Mouse (Mus musculus) liver, adult 2 months (tissue): Measurements from ENCODE around the gene Timp2. TPM values are rescaled to one million over a fixed set of nuclear protein-coding genes. Genes with fewer than 3 reads are reported as not detected.
A peak's percentile ranks its signal among the peaks of the same experiment; 100 is the strongest.

Experiments used
- DNase-seq: peaks from one replicate; pipeline ENCODE4 v3.0.0-alpha.2; 2011; ENCODE audit warnings: low read depth, low spot score; ENCODE audit errors: extremely low read depth
- H3K27ac ChIP-seq: fragments of 200-500 bp; replicated peaks from 2 replicates; pipeline ENCODE4 v1.5.1; 2012; ENCODE audit warnings: low read depth, mild to moderate bottlenecking, control low read depth, inconsistent platforms, low read length; ENCODE audit not compliant: insufficient read depth
- H3K27me3 ChIP-seq: fragments of 200-500 bp; 2 replicates; pipeline ENCODE4 v1.6.1; 2012; ENCODE audit warnings: mild to moderate bottlenecking, moderate library complexity, low read length, inconsistent platforms; ENCODE audit not compliant: control insufficient read depth, insufficient read depth
- H3K36me3 ChIP-seq: fragments of 200-500 bp; 2 replicates; pipeline ENCODE4 v1.6.1; 2012; ENCODE audit warnings: low read length, inconsistent platforms; ENCODE audit not compliant: control insufficient read depth, insufficient read depth
- H3K4me1 ChIP-seq: fragments of 200-500 bp; 2 replicates; pipeline ENCODE4 v1.6.1; 2011; ENCODE audit warnings: low read length; ENCODE audit not compliant: control insufficient read depth, insufficient read depth
- H3K4me3 ChIP-seq: fragments of 200-500 bp; 2 replicates; pipeline ENCODE4 v1.5.1; 2011; ENCODE audit warnings: low read depth, mild to moderate bottlenecking, control low read depth, low read length, moderate library complexity; ENCODE audit not compliant: insufficient read depth
- H3K79me2 ChIP-seq: fragments of 200-500 bp; 2 replicates; pipeline ENCODE4 v1.6.1; 2012; ENCODE audit warnings: inconsistent platforms, mild to moderate bottlenecking, low read length, moderate library complexity; ENCODE audit not compliant: control insufficient read depth, insufficient read depth
- H3K9ac ChIP-seq: fragments of 200-500 bp; 2 replicates; pipeline ENCODE4 v1.6.1; 2012; ENCODE audit warnings: low read depth, mild to moderate bottlenecking, control low read depth, inconsistent platforms, low read length
- CTCF ChIP-seq: fragments of 200-500 bp; IDR thresholded peaks from 2 replicates; pipeline ENCODE4 v1.5.1; 2011; ENCODE audit warnings: low read depth, low read length, control low read depth
- POLR2A ChIP-seq: fragments of 200-500 bp; IDR thresholded peaks from 2 replicates; pipeline ENCODE4 v1.6.1; 2011; ENCODE audit warnings: low read length, control low read depth; ENCODE audit not compliant: insufficient read depth; ENCODE audit errors: extremely low read depth
- WGBS: fragments of 180-500 bp; shearing (Covaris S2); methylation state at CpG from one replicate; pipeline ENCODE4 v1.1.7; 2018; 5-methylcytosine and 5-hydroxymethylcytosine counted together
- polyA plus RNA-seq: library from polyadenylated mRNA; depleted of rRNA; stranded (reverse); fragments of >200 nt; gene quantifications from 2 replicates; pipeline ENCODE4 v1.2.3, GENCODE M21; 2012
- total RNA-seq: library from RNA; depleted of rRNA; stranded (reverse); fragments of >200 nt; gene quantifications from 2 replicates; pipeline ENCODE4 v1.2.3, GENCODE M21; 2014

Timp2 gene
- total and polyA plus RNA-seq, 2 experiments, result 2.6 to 7.9 TPM

GRCm38 (mm10) chr11:118362501-118362900 lies 7.0 kb upstream of the Timp2 start:
- Histone ChIP-seq H3K27ac (no peak overlapping the region), H3K4me3 (no peak overlapping the region), H3K27me3 (no peaks in the 10 kb centered on the region), H3K4me1 (no peaks in the 10 kb centered on the region), H3K36me3 (no peaks in the 10 kb centered on the region), H3K9ac (no peak overlapping the region), H3K79me2 (no peaks in the 10 kb centered on the region)
- TF ChIP-seq CTCF, result no peak
- TF ChIP-seq POLR2A, result no peak
- no peak for DNase-seq
- WGBS, result 79% methylated on average over 1 of the region's 1 CpGs

DNA sequence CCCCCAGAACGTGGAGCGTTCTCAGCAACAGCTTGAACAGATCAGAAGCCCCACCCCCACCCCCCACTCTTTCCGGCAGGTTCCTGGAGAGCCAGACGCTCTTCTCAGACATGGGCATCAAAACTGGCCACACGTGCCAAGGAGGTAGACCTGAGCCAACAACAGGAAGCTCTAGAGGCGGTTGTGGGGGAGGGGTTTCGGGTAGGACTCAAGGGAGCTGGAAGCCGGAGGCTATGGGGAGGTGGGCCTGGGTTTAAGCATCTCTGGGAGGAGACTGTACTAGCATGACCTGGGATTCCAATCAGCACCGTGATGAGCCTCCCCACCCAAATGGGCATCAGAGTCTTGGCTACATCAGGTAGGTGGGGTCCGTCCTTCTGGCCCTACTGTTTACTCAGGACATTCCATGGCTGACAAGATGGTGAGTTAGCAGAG lies 5.4 kb upstream of the Timp2 start:
- H3K4me3 ChIP-seq, result no peak overlapping the region
- 61% methylated on average over 10 of the region's 10 CpGs for WGBS
- no peaks in the 10 kb centered on the region for H3K79me2 ChIP-seq
- H3K36me3 ChIP-seq, result no peaks in the 10 kb centered on the region
- no peak for DNase-seq
- no peaks in the 10 kb centered on the region for H3K4me1 ChIP-seq
- no peaks in the 10 kb centered on the region; the same call in 1 of the 2 replicates for H3K27me3 ChIP-seq
- no peak overlapping the region for H3K27ac ChIP-seq
- TF ChIP-seq POLR2A, result no peak
- no peak for TF ChIP-seq CTCF
- H3K9ac ChIP-seq, result no peak overlapping the region

- no peak overlapping the region for H3K27ac ChIP-seq
- no peak overlapping the region for H3K9ac ChIP-seq
- H3K4me3 ChIP-seq, result no peak overlapping the region
- TF ChIP-seq POLR2A (no peak), CTCF (no peak)
- no peak for DNase-seq
- no peaks in the 10 kb centered on the region for H3K79me2 ChIP-seq
- WGBS, result 65% methylated on average over 7 of the region's 7 CpGs
- H3K4me1 ChIP-seq, result no peaks in the 10 kb centered on the region
- H3K27me3 ChIP-seq, result no peaks in the 10 kb centered on the region; the same call in 1 of the 2 replicates
- no peaks in the 10 kb centered on the region for H3K36me3 ChIP-seq
These were observed 5.0 kb upstream of the Timp2 start for GRCm38 (mm10) chr11:118360491-118360890.

DNA sequence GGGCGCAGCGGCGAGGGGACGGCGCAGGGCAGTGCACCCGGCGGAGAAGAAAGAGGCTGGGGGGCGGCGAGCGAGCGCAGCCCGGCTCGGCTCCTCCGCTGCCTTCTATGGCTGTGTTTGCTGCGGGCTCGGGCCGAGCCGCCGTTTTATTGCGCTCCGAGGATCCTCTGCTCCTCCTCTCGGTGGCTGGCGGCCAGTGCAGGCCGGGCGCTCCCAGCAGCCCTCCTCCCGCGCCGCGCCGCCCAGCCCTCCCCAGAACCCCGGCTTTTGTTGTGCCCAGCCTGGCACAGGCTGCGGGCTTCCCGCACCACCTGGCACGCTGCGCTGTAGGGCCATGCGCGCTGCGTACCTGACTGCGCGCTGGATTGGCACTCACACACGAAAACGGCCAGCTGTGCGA lies 335 bp downstream of the Timp2 start:
- Histone ChIP-seq H3K27ac (peak overlapping the region; percentile 46; the same call in 1 of the 2 replicates), H3K36me3 (no peaks in the 10 kb centered on the region), H3K27me3 (peaks cover 4% of the 10 kb centered on the region; the same call in 1 of the 2 replicates), H3K4me1 (0 out of 2 replicates have a peak, but pooled peaks cover 2% of the 10 kb centered on the region), H3K9ac (peak overlapping the region; percentile 86), H3K4me3 (peak overlapping the region; percentile 64), H3K79me2 (no peaks in the 10 kb centered on the region)
- TF ChIP-seq POLR2A (0 out of 2 replicates have a peak, but pooled peaks have one; percentile 37), CTCF (peak; percentile 51; the same call in 1 of the 2 replicates)
- DNase-seq, result no peak
- under 1% methylated on average over 42 of the region's 43 CpGs for WGBS

DNA sequence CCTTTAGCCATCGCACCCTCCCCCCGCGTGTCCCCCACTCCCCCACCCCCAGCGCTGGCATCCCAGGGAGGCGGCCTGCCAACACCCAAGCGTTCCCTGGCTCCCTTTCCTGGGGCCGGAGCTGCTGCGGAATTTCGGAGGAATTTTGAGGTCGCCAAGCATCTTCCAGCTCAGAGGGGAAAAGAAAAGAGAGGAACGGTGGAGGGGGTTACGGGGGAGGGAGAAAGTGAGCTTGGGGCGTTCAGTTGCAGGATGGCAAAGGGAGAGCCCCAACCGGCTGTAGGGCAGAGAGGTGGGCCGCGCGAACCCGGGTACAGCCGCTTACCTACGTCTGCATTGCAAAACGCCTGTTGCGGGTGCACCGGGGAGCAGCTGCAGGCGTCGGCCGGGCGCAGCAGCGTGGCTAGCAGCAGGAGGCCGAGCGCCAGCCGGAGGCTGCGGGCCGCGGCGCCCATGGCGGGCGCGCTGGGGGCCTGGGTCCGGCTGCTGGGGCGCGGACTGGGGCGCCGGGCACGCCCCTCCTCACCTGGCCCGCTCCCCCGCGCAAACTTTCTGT lies 826 bp downstream of the Timp2 start:
- no peak for DNase-seq
- Histone ChIP-seq H3K79me2 (no peaks in the 10 kb centered on the region), H3K9ac (peak overlapping the region; percentile 70), H3K4me1 (0 out of 2 replicates have a peak, but pooled peaks cover 2% of the 10 kb centered on the region), H3K4me3 (peak overlapping the region; percentile 64), H3K27ac (0 out of 2 replicates have a peak overlapping the region, but pooled peaks have one; percentile 19), H3K36me3 (no peaks in the 10 kb centered on the region), H3K27me3 (peaks cover 4% of the 10 kb centered on the region; the same call in 1 of the 2 replicates)
- 2% methylated on average over 45 of the region's 47 CpGs for whole genome bisulfite sequencing
- TF ChIP-seq POLR2A (no peak), CTCF (no peak)

DNA sequence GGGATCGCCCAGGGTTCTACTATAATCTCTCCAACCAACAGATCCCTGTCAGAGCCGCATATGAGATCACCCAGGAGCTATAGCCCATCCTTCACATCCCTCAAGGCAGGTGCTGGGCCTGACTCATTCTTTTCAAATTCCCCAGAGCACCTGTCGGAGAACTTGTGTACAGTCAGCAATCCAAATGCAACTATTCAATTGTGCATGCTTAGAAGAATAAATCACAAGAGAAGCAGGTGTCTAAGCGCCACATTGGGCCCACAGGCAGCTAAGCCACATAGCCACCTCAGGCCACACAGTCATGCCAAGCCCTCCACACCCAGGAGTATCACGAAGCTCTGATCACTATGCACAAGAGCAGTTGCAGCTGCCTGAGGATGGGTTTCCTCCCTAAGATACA lies 6.0 kb downstream of the Timp2 start:
- DNase-seq, result no peak
- no peaks in the 10 kb centered on the region for H3K27me3 ChIP-seq
- 0 out of 2 replicates have a peak, but pooled peaks cover 2% of the 10 kb centered on the region for H3K4me1 ChIP-seq
- WGBS, result 92% methylated on average over 5 of the region's 5 CpGs
- H3K36me3 ChIP-seq, result no peaks in the 10 kb centered on the region
- H3K27ac ChIP-seq, result no peak overlapping the region
- no peak overlapping the region for H3K4me3 ChIP-seq
- no peaks in the 10 kb centered on the region for H3K79me2 ChIP-seq
- no peak for TF ChIP-seq POLR2A
- no peak for TF ChIP-seq CTCF
- H3K9ac ChIP-seq, result no peak overlapping the region
